Mouse (Mus musculus) kidney, postnatal 0 days (tissue): Measurements from ENCODE around the gene S1pr4. TPM values are rescaled to one million over a fixed set of nuclear protein-coding genes. Genes with fewer than 3 reads are reported as not detected.

Experiments
- ATAC-seq: fragments of 200-750 bp; cut with Nextera tagmentation; replicated peaks from 2 replicates; pipeline ENCODE4 v1.8.0; 2017; ENCODE audit warnings: low read depth, moderate number of reproducible peaks, moderate TSS enrichment, moderate library complexity; ENCODE audit not compliant: low FRiP score
- DNase-seq: peaks from one replicate; pipeline ENCODE4 v3.0.0-alpha.2; 2016; ENCODE audit warnings: low spot score
- H3K27ac ChIP-seq: fragments of 300-500 bp; sonication (generic); 2 replicates; pipeline ENCODE4 v1.5.1; 2014; ENCODE audit warnings: mild to moderate bottlenecking
- H3K27me3 ChIP-seq: fragments of 300-500 bp; sonication (generic); 2 replicates; pipeline ENCODE4 v1.6.1; 2014; ENCODE audit warnings: low read length, mixed read lengths; ENCODE audit not compliant: insufficient read depth
- H3K36me3 ChIP-seq: fragments of 300-500 bp; sonication (generic); 2 replicates; pipeline ENCODE4 v1.6.1; 2014; ENCODE audit warnings: low read length, mixed read lengths; ENCODE audit not compliant: insufficient read depth
- H3K4me1 ChIP-seq: fragments of 300-500 bp; sonication (generic); replicated peaks from 2 replicates; pipeline ENCODE4 v1.6.1; 2014; ENCODE audit warnings: antibody characterized with exemption, low read length, mixed read lengths; ENCODE audit not compliant: insufficient read depth
- H3K4me2 ChIP-seq: fragments of 300-500 bp; sonication (generic); 2 replicates; pipeline ENCODE4 v1.6.1; 2014; ENCODE audit warnings: mild to moderate bottlenecking, low read length, moderate library complexity, mixed read lengths
- H3K4me3 ChIP-seq: fragments of 300-500 bp; sonication (generic); replicated peaks from 2 replicates; pipeline ENCODE4 v1.5.1; 2014; ENCODE audit warnings: low read depth, low read length
- H3K9ac ChIP-seq: fragments of 300-500 bp; sonication (generic); 2 replicates; pipeline ENCODE4 v1.6.1; 2014; ENCODE audit warnings: low read depth, low read length
- H3K9me3 ChIP-seq: fragments of 300-500 bp; sonication (generic); replicated peaks from 2 replicates; pipeline ENCODE4 v1.6.1; 2016; ENCODE audit warnings: low read length, inconsistent platforms, mixed read lengths
- CTCF ChIP-seq: IDR thresholded peaks from 2 replicates; pipeline ENCODE4 v1.5.1; 2016; ENCODE audit warnings: antibody characterized with exemption, low read depth, mild to moderate bottlenecking, moderate library complexity
- WGBS: fragments of 180-500 bp; shearing (Covaris S2); extraction: QIAGEN DNeasy Blood & Tissue Kit; methylation state at CpG from one replicate; pipeline ENCODE4 v1.1.7; 2014; 5-methylcytosine and 5-hydroxymethylcytosine counted together
- polyA plus RNA-seq: library from polyadenylated mRNA; unstranded; fragments of >200 nt; fragmentation: Nextera tagmentation; extraction: Ambion mirVana; gene quantifications from 2 replicates; pipeline ENCODE4 v1.2.1, GENCODE M21; 2015

Gene S1pr4
- polyA plus RNA-seq, 1 experiment from 2014 or later: 1.7 TPM

GRCm38 (mm10) chr10:81499250-81499901 lies 556 bp downstream of the S1pr4 start:
- no peaks in the 10 kb centered on the region for H3K27me3 ChIP-seq
- H3K4me2 ChIP-seq: no peak overlapping the region

DNA sequence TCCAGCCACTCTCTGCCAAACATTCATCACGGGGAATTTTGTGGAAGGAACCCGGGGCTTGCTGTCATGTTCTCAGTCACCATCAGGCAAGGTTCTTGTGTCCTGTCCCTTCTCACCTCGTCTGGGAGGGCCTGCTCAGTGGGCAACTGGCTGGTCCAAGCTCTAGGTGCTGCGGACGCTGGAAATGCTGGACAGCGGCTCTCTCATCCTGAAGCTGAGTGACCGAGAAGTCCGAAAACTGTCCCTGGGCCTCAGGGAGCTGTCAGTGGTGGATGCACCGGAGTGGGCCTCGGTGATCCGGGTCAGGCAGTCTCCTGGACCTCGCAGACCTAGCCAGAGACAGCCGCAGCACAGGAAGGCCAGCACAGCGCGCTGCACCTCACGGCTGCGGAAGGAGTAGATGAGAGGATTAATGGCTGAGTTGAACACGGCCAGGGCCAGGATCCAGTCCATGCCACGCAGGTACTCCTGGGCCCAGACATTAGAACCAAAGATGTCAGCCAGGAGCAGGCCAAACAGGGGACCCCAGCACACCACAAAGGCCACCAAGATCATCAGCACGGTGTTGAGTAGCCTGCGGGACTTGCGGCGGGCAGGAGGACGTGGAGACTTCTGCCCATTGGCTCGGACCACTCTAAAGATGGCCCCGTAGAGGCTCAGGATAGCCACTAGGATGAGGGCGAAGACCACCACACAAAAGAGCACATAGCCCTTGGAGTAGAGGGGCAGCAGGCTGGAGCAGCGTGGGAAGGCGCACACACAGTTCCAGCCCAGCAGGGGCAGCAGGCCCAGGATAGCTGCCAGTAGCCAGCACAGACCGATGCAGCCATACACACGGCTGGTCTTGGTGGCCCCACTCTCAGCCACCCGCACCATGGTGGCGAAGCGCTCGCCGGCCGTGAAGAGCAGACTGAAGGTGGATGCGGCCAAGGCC lies 1.3 kb downstream of the S1pr4 start:
- no peak overlapping the region for H3K4me3 ChIP-seq

More at GRCm38 (mm10) chr10:81499250-81499901, 556 bp downstream of the S1pr4 start:
- 78% methylated on average over 23 of the region's 23 CpGs for WGBS
- DNase-seq: no peak
- Histone ChIP-seq H3K36me3 (no peaks in the 10 kb centered on the region), H3K4me3 (no peak overlapping the region), H3K9me3 (no peaks in the 10 kb centered on the region), H3K9ac (no peak overlapping the region), H3K27ac (no peak overlapping the region; the same call in 1 of the 2 replicates), H3K4me1 (peaks cover 10% of the 10 kb centered on the region; the same call in 1 of the 2 replicates)
- no peak for TF ChIP-seq CTCF
- ATAC-seq: no peak

DNA sequence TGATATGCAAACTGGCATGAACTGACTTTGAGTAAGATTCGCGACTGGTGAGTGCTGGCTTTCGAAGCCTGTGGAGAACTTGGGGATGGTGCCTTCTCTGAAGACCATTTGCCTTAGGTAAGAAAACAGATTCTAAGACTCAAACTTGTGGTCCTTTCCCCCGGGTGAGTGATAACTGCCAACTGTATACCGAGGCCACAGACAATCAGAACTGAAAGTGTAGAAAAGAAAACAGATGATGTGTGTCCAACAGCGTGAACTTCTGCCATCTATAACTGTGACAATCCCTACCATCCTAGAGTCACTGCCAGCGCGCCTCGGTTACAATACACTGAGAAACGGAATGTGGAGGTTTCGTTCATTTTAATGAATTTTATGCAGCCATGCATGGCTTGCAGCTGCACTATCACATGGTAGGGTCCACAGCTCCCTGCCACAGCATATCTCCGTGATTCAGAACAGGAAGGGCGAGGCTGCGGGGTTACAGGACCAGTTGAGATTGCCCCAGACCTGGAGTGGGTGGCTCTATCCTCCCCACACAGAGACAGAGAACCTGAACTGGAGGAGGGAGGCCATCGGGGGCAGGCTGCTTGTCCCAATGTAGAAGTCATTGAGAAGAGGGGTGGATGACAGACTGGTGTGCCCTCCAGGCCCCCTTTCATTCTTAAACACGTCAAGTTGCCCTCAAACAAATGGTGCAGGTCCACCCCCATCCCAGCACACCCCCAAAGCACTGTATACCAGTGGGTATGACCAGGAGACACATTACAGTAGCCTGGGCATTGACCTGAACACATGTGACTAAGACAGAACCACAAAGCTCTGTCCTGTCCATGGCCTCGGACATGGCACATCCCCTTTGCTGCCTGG lies 2.3 kb downstream of the S1pr4 start:
- no peak overlapping the region for H3K27ac ChIP-seq
- DNase-seq: no peak
- H3K9me3 ChIP-seq: no peaks in the 10 kb centered on the region
- TF ChIP-seq CTCF: no peak
- H3K9ac ChIP-seq: no peak overlapping the region
- 0 out of 2 replicates have a peak, but pooled peaks cover 2% of the 10 kb centered on the region for H3K36me3 ChIP-seq
- peaks cover 10% of the 10 kb centered on the region; the same call in 1 of the 2 replicates for H3K4me1 ChIP-seq
- H3K4me3 ChIP-seq: no peak overlapping the region
- 76% methylated on average over 17 of the region's 17 CpGs for WGBS
- H3K4me2 ChIP-seq: peak overlapping the region; percentile 55; the same call in 1 of the 2 replicates
- no peak for ATAC-seq
- H3K27me3 ChIP-seq: no peaks in the 10 kb centered on the region

More for the DNA sequence above, 1.3 kb downstream of the S1pr4 start:
- 84% methylated on average over 38 of the region's 38 CpGs for WGBS
- Histone ChIP-seq H3K36me3 (no peaks in the 10 kb centered on the region), H3K27ac (no peak overlapping the region), H3K9ac (no peak overlapping the region), H3K27me3 (no peaks in the 10 kb centered on the region), H3K4me1 (peaks cover 10% of the 10 kb centered on the region; the same call in 1 of the 2 replicates), H3K9me3 (no peaks in the 10 kb centered on the region), H3K4me2 (no peak overlapping the region)
- peak; percentile 17; the same call in 1 of the 2 replicates for TF ChIP-seq CTCF
- ATAC-seq (no peak), DNase-seq (no peak)

DNA sequence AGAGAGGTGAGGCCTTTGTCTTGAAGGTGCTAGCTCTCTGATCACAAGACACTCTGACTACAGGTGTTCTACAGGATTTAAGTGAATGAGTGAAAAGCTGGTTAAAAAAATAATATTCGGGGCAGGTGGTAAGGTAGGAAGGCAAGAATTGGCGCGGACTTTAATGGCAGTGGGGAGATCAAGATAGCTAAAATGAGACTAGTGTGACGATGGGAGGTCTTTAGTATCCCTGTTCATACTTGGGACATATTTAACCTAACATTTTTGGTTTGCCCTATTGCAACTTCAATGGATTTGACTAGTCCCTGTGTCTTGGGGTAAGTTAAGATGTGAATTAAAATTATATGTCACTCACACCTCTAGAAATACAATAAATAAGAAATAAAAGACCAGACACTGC lies 3.0 kb downstream of the S1pr4 start:
- ATAC-seq (no peak), DNase-seq (no peak)
- Histone ChIP-seq H3K27me3 (no peaks in the 10 kb centered on the region), H3K4me2 (peak overlapping the region; percentile 55), H3K4me1 (peaks cover 10% of the 10 kb centered on the region; the same call in 1 of the 2 replicates), H3K9me3 (no peaks in the 10 kb centered on the region), H3K4me3 (peak overlapping the region; percentile 75), H3K9ac (no peak overlapping the region), H3K36me3 (peaks cover 7% of the 10 kb centered on the region; the same call in 1 of the 2 replicates), H3K27ac (no peak overlapping the region)
- no peak for TF ChIP-seq CTCF
- WGBS: 30% methylated on average over 4 of the region's 4 CpGs

GRCm38 (mm10) chr10:81496264-81496901 lies 3.5 kb downstream of the S1pr4 start, which contains the start of gene Ncln:
Gene Ncln (minus strand): TSS chr10:81496392.
- peak within 1 kb of the TSS; percentile 83 for H3K9ac ChIP-seq
- no peaks in the 10 kb centered on the region for H3K9me3 ChIP-seq

More at GRCm38 (mm10) chr10:81496264-81496901, 3.5 kb downstream of the S1pr4 start, which contains the start of gene Ncln:
- H3K27me3 ChIP-seq: no peaks in the 10 kb centered on the region
- peak within 1 kb of the TSS; percentile 75 for H3K4me3 ChIP-seq
- H3K27ac ChIP-seq: peak within 1 kb of the TSS; percentile 65; the same call in 1 of the 2 replicates
- peaks cover 10% of the 10 kb centered on the region; the same call in 1 of the 2 replicates for H3K4me1 ChIP-seq
- TF ChIP-seq CTCF: peak; percentile 11; the same call in 1 of the 2 replicates
- ATAC-seq (peak; percentile 96), DNase-seq (peak; percentile 100)
- peak within 1 kb of the TSS; percentile 93 for H3K4me2 ChIP-seq
- under 1% methylated on average over 45 of the region's 45 CpGs for WGBS
- H3K36me3 ChIP-seq: peaks cover 12% of the 10 kb centered on the region; the same call in 1 of the 2 replicates
